Mouse (Mus musculus) ES-CJ7 (cell line): ENCODE measurements around the gene Atf7ip2.

Experiments
- DNase-seq: peaks from one replicate; pipeline ENCODE4 v3.0.0; 2011; ENCODE audit warnings: low read depth, low spot score

Gene Atf7ip2

GRCm38 (mm10) chr16:10297696-10298644 lies 105.5 kb downstream of the Atf7ip2 start:
- DNase-seq: no peak

GRCm38 (mm10) chr16:10299637-10300036 lies 107.1 kb downstream of the Atf7ip2 start:
- no peak for DNase-seq

GRCm38 (mm10) chr16:10300231-10301186 lies 108.0 kb downstream of the Atf7ip2 start:
- DNase-seq: no peak
